Mouse (Mus musculus) MEL (cell line): Measurements from ENCODE around the gene Tiam1. TPM values are rescaled to one million over a fixed set of nuclear protein-coding genes. Genes with fewer than 3 reads are reported as not detected.

Experiments used
- DNase-seq: peaks from one replicate; pipeline ENCODE4 v3.0.0; 2011; ENCODE audit warnings: low read depth, low spot score
- H3K27ac ChIP-seq: 2 replicates; pipeline ENCODE4 v1.5.1; 2012; ENCODE audit warnings: low read depth, mild to moderate bottlenecking, control low read depth, low read length, moderate library complexity; ENCODE audit not compliant: control insufficient read depth
- H3K27me3 ChIP-seq, 2 experiments: fragments of 150-350 bp in 1 of 2; sonication (generic) in 1 of 2; 2 replicates each; pipeline ENCODE4 v1.6.1; 2012; ENCODE audit warnings: low read length in 2 of 2, mild to moderate bottlenecking in 2 of 2, improper control_type of control experiment in 1 of 2, moderate library complexity in 1 of 2; ENCODE audit not compliant: insufficient read depth in 2 of 2, control insufficient read depth in 1 of 2
- H3K36me3 ChIP-seq, 2 experiments: 2 replicates each; pipeline ENCODE4 v1.6.1; 2012 to 2014; ENCODE audit warnings: low read length in 2 of 2, improper control_type of control experiment in 1 of 2, inconsistent platforms in 1 of 2, mild to moderate bottlenecking in 1 of 2; ENCODE audit not compliant: insufficient read depth in 2 of 2, control insufficient read depth in 1 of 2
- H3K4me1 ChIP-seq, 2 experiments: fragments of 150-350 bp in 1 of 2; sonication (generic) in 1 of 2; 2 replicates each; pipeline ENCODE4 v1.6.1; 2012; ENCODE audit warnings: low read length in 2 of 2, improper control_type of control experiment in 1 of 2, mild to moderate bottlenecking in 1 of 2; ENCODE audit not compliant: insufficient read depth in 2 of 2, control insufficient read depth in 1 of 2
- H3K4me3 ChIP-seq, 2 experiments: fragments of 150-350 bp in 1 of 2; sonication (generic) in 1 of 2; 2 replicates each; pipeline ENCODE4 v1.5.1; 2012; ENCODE audit warnings: low read depth in 2 of 2, low read length in 2 of 2, mild to moderate bottlenecking in 2 of 2, moderate library complexity in 2 of 2, control low read depth in 1 of 2, improper control_type of control experiment in 1 of 2; ENCODE audit not compliant: control insufficient read depth in 1 of 2, insufficient read depth in 1 of 2
- H3K79me2 ChIP-seq: 2 replicates; pipeline ENCODE4 v1.6.1; 2012; ENCODE audit warnings: mild to moderate bottlenecking, low read length, moderate library complexity; ENCODE audit not compliant: control insufficient read depth, poor library complexity, insufficient read depth
- H3K9ac ChIP-seq: 2 replicates; pipeline ENCODE4 v1.6.1; 2012; ENCODE audit warnings: low read depth, mild to moderate bottlenecking, control low read depth, low read length, moderate library complexity; ENCODE audit not compliant: control insufficient read depth, poor library complexity, severe bottlenecking
- H3K9me3 ChIP-seq: fragments of 150-350 bp; sonication (generic); replicated peaks from 2 replicates; pipeline ENCODE4 v1.6.1; 2012; ENCODE audit warnings: mild to moderate bottlenecking, low read length, improper control_type of control experiment, moderate library complexity; ENCODE audit not compliant: insufficient read depth
- BHLHE40 ChIP-seq: IDR thresholded peaks from 2 replicates; pipeline ENCODE4 v1.6.1; 2012; ENCODE audit warnings: low read depth, mild to moderate bottlenecking, inconsistent platforms, low read length, improper control_type of control experiment, borderline replicate concordance
- CHD1 ChIP-seq: IDR thresholded peaks from 2 replicates; pipeline ENCODE4 v1.6.1; 2012; ENCODE audit warnings: low read depth, mild to moderate bottlenecking, inconsistent platforms, low read length, improper control_type of control experiment
- CHD2 ChIP-seq: IDR thresholded peaks from 2 replicates; pipeline ENCODE4 v1.6.1; 2011; ENCODE audit warnings: low read length, improper control_type of control experiment
- CTCF ChIP-seq, 3 experiments: IDR thresholded peaks in 2 of 3; conservative IDR thresholded peaks in 1 of 3; 2 replicates each; pipeline ENCODE4 v1.5.1; 2011 to 2012; ENCODE audit warnings: low read length in 3 of 3, low read depth in 2 of 3, mild to moderate bottlenecking in 2 of 3, improper control_type of control experiment in 1 of 3, inconsistent platforms in 1 of 3, mixed read lengths in 1 of 3, moderate library complexity in 1 of 3; ENCODE audit not compliant: control insufficient read depth in 1 of 3, insufficient read depth in 1 of 3, poor library complexity in 1 of 3, severe bottlenecking in 1 of 3
- E2F4 ChIP-seq: IDR thresholded peaks from 2 replicates; pipeline ENCODE4 v1.6.1; 2011; ENCODE audit warnings: low read depth, low read length, improper control_type of control experiment, borderline replicate concordance
- GATA1 ChIP-seq: IDR thresholded peaks from 2 replicates; pipeline ENCODE4 v1.6.1; 2011; ENCODE audit warnings: low read depth, low read length, improper control_type of control experiment
- HCFC1 ChIP-seq: IDR thresholded peaks from 2 replicates; pipeline ENCODE4 v1.6.1; 2012; ENCODE audit warnings: low read depth, mild to moderate bottlenecking, inconsistent platforms, low read length, improper control_type of control experiment, moderate library complexity
- KAT2A ChIP-seq: conservative IDR thresholded peaks from 2 replicates; pipeline ENCODE4 v1.6.1; 2012; ENCODE audit warnings: low read depth, low read length, improper control_type of control experiment, inconsistent platforms
- MAFK ChIP-seq: IDR thresholded peaks from 2 replicates; pipeline ENCODE4 v1.6.1; 2011; ENCODE audit warnings: low read depth, mild to moderate bottlenecking, low read length, improper control_type of control experiment, borderline replicate concordance
- MAX ChIP-seq: IDR thresholded peaks from 2 replicates; pipeline ENCODE4 v1.6.1; 2011; ENCODE audit warnings: low read length, improper control_type of control experiment
- MAZ ChIP-seq: IDR thresholded peaks from 2 replicates; pipeline ENCODE4 v1.6.1; 2012; ENCODE audit warnings: low read depth, mild to moderate bottlenecking, inconsistent platforms, low read length, improper control_type of control experiment
- MEF2A ChIP-seq: IDR thresholded peaks from 2 replicates; pipeline ENCODE4 v1.6.1; 2014; ENCODE audit warnings: low read depth, mild to moderate bottlenecking, inconsistent platforms, low read length, improper control_type of control experiment; ENCODE audit not compliant: poor library complexity, insufficient replicate concordance, severe bottlenecking; ENCODE audit errors: extremely low read depth
- MYB ChIP-seq: IDR thresholded peaks from 2 replicates; pipeline ENCODE4 v1.6.1; 2011; ENCODE audit warnings: mild to moderate bottlenecking, low read depth, low read length, improper control_type of control experiment
- NRF1 ChIP-seq: IDR thresholded peaks from 2 replicates; pipeline ENCODE4 v1.6.1; 2014; ENCODE audit warnings: low read depth, mild to moderate bottlenecking, inconsistent platforms, low read length, improper control_type of control experiment, moderate library complexity; ENCODE audit not compliant: poor library complexity, insufficient read depth, severe bottlenecking
- POLR2AphosphoS2 ChIP-seq: IDR thresholded peaks from 2 replicates; pipeline ENCODE4 v1.6.1; 2011; ENCODE audit warnings: low read length, improper control_type of control experiment
- POLR2AphosphoS5 ChIP-seq: IDR thresholded peaks from 2 replicates; pipeline ENCODE4 v1.6.1; 2012; ENCODE audit warnings: low read depth, borderline replicate concordance, mild to moderate bottlenecking, inconsistent platforms, low read length, moderate library complexity, mixed read lengths
- RAD21 ChIP-seq: IDR thresholded peaks from 2 replicates; pipeline ENCODE4 v1.6.1; 2011; ENCODE audit warnings: mild to moderate bottlenecking, low read depth, low read length, improper control_type of control experiment
- SIN3A ChIP-seq: IDR thresholded peaks from 2 replicates; pipeline ENCODE4 v1.6.1; 2012; ENCODE audit warnings: low read length, improper control_type of control experiment, inconsistent platforms
- SMC3 ChIP-seq: IDR thresholded peaks from 2 replicates; pipeline ENCODE4 v1.6.1; 2011; ENCODE audit warnings: low read depth, low read length, improper control_type of control experiment
- TAL1 ChIP-seq: IDR thresholded peaks from 2 replicates; pipeline ENCODE4 v1.6.1; 2012; ENCODE audit warnings: mild to moderate bottlenecking, inconsistent platforms, low read length, moderate library complexity, mixed read lengths
- UBTF ChIP-seq: IDR thresholded peaks from 2 replicates; pipeline ENCODE4 v1.6.1; 2012; ENCODE audit warnings: low read depth, mild to moderate bottlenecking, inconsistent platforms, low read length, improper control_type of control experiment, moderate library complexity, borderline replicate concordance; ENCODE audit not compliant: insufficient read depth
- ZKSCAN1 ChIP-seq: IDR thresholded peaks from 2 replicates; pipeline ENCODE4 v1.6.1; 2012; ENCODE audit warnings: low read depth, mild to moderate bottlenecking, inconsistent platforms, low read length, improper control_type of control experiment, moderate library complexity
- ZMIZ1 ChIP-seq: IDR thresholded peaks from 2 replicates; pipeline ENCODE4 v1.6.1; 2012; ENCODE audit warnings: low read depth, mild to moderate bottlenecking, inconsistent platforms, low read length, improper control_type of control experiment, moderate library complexity
- ZNF384 ChIP-seq: IDR thresholded peaks from 2 replicates; pipeline ENCODE4 v1.6.1; 2012; ENCODE audit warnings: low read depth, mild to moderate bottlenecking, inconsistent platforms, low read length, improper control_type of control experiment
- polyA plus RNA-seq, 2 experiments: library from polyadenylated mRNA; stranded (reverse) in 1 of 2; unstranded in 1 of 2; fragments of >175 nt in 1 of 2; fragments of >200 nt in 1 of 2; gene quantifications; 2 replicates each; pipeline versions ENCODE4 v1.2.1 to v1.2.4; 2012; ENCODE audit warnings: low replicate concordance in 2 of 2, low read depth in 1 of 2; ENCODE audit not compliant: insufficient read length in 2 of 2, insufficient read depth in 1 of 2, missing spikeins in 1 of 2
- total RNA-seq: library from RNA; depleted of rRNA; stranded (reverse); fragments of 300-350 nt; gene quantifications from 2 replicates; pipeline ENCODE4 v1.2.3, GENCODE M21; 2012

Tiam1 gene
- total and polyA plus RNA-seq, 3 experiments, result 15.0 to 23.9 (median 19.9) TPM

GRCm38 (mm10) chr16:89935398-89935797 is 208.2 kb downstream of the Tiam1 start:
- Histone ChIP-seq H3K9ac (no peak overlapping the region), H3K36me3 (no peaks in the 10 kb centered on the region), H3K79me2 (no peaks in the 10 kb centered on the region), H3K27ac (no peak overlapping the region), H3K9me3 (no peaks in the 10 kb centered on the region), H3K4me1 (peaks cover 0 to 5% of the 10 kb centered on the region in 2 experiments; a peak in 2 of 4 replicates), H3K27me3 (no peaks in the 10 kb centered on the region), H3K4me3 (no peak overlapping the region)
- no peak for TF ChIP-seq KAT2A
- no peak for TF ChIP-seq ZKSCAN1
- TF ChIP-seq MAX, result no peak
- no peak for TF ChIP-seq GATA1
- TF ChIP-seq CHD2, result no peak
- TF ChIP-seq ZMIZ1, result no peak
- no peak for TF ChIP-seq RAD21
- TF ChIP-seq E2F4, result no peak
- no peak for DNase-seq

- no peaks in the 10 kb centered on the region for H3K9me3 ChIP-seq
- TF ChIP-seq CTCF (IDR thresholded peaks at IDR 0.05 in 2 of 3, conservative IDR thresholded peaks at IDR 0.05 in 1 of 3; ENCODE audit: control insufficient read depth in 1 of 3, insufficient read depth in 1 of 3, low read depth in 2 of 3, low read length in 3 of 3, poor library complexity in 1 of 3, severe bottlenecking in 1 of 3) (no peak), SMC3 (no peak), POLR2AphosphoS5 (no peak), NRF1 (no peak), MAFK (no peak), UBTF (no peak), HCFC1 (no peak), CHD2 (no peak), MEF2A (no peak), SIN3A (no peak), ZNF384 (no peak), TAL1 (no peak), MYB (no peak), POLR2AphosphoS2 (no peak), CHD1 (no peak), ZKSCAN1 (no peak), MAZ (no peak), BHLHE40 (no peak)
- H3K79me2 ChIP-seq, result no peaks in the 10 kb centered on the region
- no peak for DNase-seq
- no peaks in the 10 kb centered on the region for H3K36me3 ChIP-seq
- H3K27me3 ChIP-seq, result no peaks in the 10 kb centered on the region
- H3K4me3 ChIP-seq, result no peak overlapping the region
- no peak overlapping the region for H3K9ac ChIP-seq
- H3K27ac ChIP-seq, result no peak overlapping the region
- peaks cover 0 to 5% of the 10 kb centered on the region in 2 experiments; a peak in 2 of 4 replicates for H3K4me1 ChIP-seq
Observed at GRCm38 (mm10) chr16:89934616-89935015, 209.0 kb downstream of the Tiam1 start.
